Comparison of ENCODE assay signal across 19 mouse cellular contexts in the genomic region with DNA sequence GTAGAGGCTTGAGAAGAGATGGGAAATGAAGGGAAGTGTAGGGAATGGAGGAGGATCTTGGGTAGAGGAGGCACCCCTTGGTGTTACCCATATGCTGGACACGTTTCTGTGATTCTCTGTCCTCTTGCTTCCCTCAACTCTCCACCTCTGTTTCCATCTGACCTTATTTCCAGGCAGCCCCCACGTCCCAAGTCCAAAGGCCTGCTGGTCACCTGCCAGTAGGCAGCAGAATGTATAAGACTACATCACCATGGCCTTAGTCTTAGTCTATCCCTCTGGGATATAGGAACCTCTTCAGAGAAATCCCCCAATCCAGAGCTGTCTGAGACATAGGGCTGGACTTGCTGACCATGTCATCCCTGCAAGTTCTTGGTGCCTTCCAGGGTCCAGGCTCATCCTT. TPM values are rescaled to one million over a fixed set of nuclear protein-coding genes. Genes with fewer than 3 reads are reported as not detected.
"Had no signal": no experiment of that assay in that cellular context is flagged by ENCODE, and none has a peak within 500 bp of the region (broad histone marks: within the 10 kb centered on the region; RNA-seq: fewer than 3 reads in every experiment).

No protein-coding gene starts in this region.

- H3K4me3 ChIP-seq: limb, embryonic 12.5 days; liver, embryonic 15.5 days; midbrain, embryonic 12.5 days; neural tube, embryonic 13.5 days had no signal

- H3K4me2 ChIP-seq: limb, embryonic 12.5 days; liver, embryonic 15.5 days; midbrain, embryonic 12.5 days; neural tube, embryonic 13.5 days had no signal

- H3K27me3 ChIP-seq: limb, embryonic 12.5 days; liver, embryonic 15.5 days; midbrain, embryonic 12.5 days; neural tube, embryonic 13.5 days had no signal

- ATAC-seq: hindbrain, embryonic 16.5 days; inflammation-experienced regulatory T-cells, adult 6 months; intestine, postnatal 0 days; midbrain, embryonic 16.5 days had no signal

- DNase-seq: layer of hippocampus, adult 9-11 months; layer of hippocampus, postnatal 36 days; liver; right cerebral cortex, postnatal 14 days; thymus, postnatal 4 days had no signal

- H3K36me3 ChIP-seq: limb, embryonic 12.5 days; liver, embryonic 15.5 days; midbrain, embryonic 12.5 days; neural tube, embryonic 13.5 days had no signal

- H3K27ac ChIP-seq: limb, embryonic 12.5 days; midbrain, embryonic 12.5 days; neural tube, embryonic 13.5 days had no signal

- H3K4me1 ChIP-seq: limb, embryonic 12.5 days; midbrain, embryonic 12.5 days; neural tube, embryonic 13.5 days had no signal

- H3K9me3 ChIP-seq: limb, embryonic 12.5 days; liver, embryonic 15.5 days; midbrain, embryonic 12.5 days; neural tube, embryonic 13.5 days had no signal

- H3K9ac ChIP-seq: limb, embryonic 12.5 days; liver, embryonic 15.5 days; midbrain, embryonic 12.5 days; neural tube, embryonic 13.5 days had no signal

RNA-seq across cellular contexts. Expression of a gene that starts 1.5 kb away (rescaled TPM):
- total RNA-seq: layer of hippocampus, adult 18-20 months; layer of hippocampus, postnatal 36 days; left cerebral cortex, adult 8-10 months; left cerebral cortex, postnatal 36 days; megakaryocyte-erythroid progenitor cell, adult 5-6 weeks had no signal
- polyA plus RNA-seq: hindbrain, embryonic 16.5 days; inflammation-experienced regulatory T-cells, adult 6 months; limb, embryonic 12.5 days; liver, embryonic 15.5 days; lung, embryonic 16.5 days; midbrain, embryonic 12.5 days; midbrain, embryonic 16.5 days; neural tube, embryonic 13.5 days; stomach, embryonic 16.5 days had no signal

RNA-seq across cellular contexts. Expression of a gene that starts 25.4 kb away (rescaled TPM):
- total RNA-seq: layer of hippocampus, postnatal 36 days had no signal
- polyA plus RNA-seq: inflammation-experienced regulatory T-cells, adult 6 months; limb, embryonic 12.5 days; lung, embryonic 16.5 days had no signal
